Mouse (Mus musculus) adrenal gland, postnatal 14 days (tissue): Measurements from ENCODE around the gene Ola1. TPM values are rescaled to one million over a fixed set of nuclear protein-coding genes. Genes with fewer than 3 reads are reported as not detected.

Source experiments
- DNase-seq: peaks from one replicate; pipeline ENCODE4 v3.0.0; 2021; ENCODE audit warnings: mixed read lengths
- total RNA-seq: library from RNA; stranded (reverse); gene quantifications from 2 replicates; pipeline ENCODE4 v1.2.3, GENCODE M21; 2021

Gene Ola1
- total RNA-seq, 1 experiment from 2014 or later, result 47.3 TPM

GRCm38 (mm10) chr2:73150526-73150925 lies 68.2 kb downstream of the Ola1 start:
- no peak for DNase-seq

GRCm38 (mm10) chr2:73146111-73146510 lies 72.6 kb downstream of the Ola1 start:
- no peak for DNase-seq

GRCm38 (mm10) chr2:73143732-73144131 lies 75.0 kb downstream of the Ola1 start:
- DNase-seq, result no peak

- no peak for DNase-seq
Observed at GRCm38 (mm10) chr2:73142832-73143470, 75.8 kb downstream of the Ola1 start.

- DNase-seq, result no peak
Observed at GRCm38 (mm10) chr2:73132897-73133296, 85.8 kb downstream of the Ola1 start.

GRCm38 (mm10) chr2:73127686-73128085 lies 91.0 kb downstream of the Ola1 start:
- no peak for DNase-seq

GRCm38 (mm10) chr2:73118781-73119180 lies 99.9 kb downstream of the Ola1 start:
- DNase-seq, result no peak

GRCm38 (mm10) chr2:73107089-73107488 lies 111.6 kb downstream of the Ola1 start:
- no peak for DNase-seq

- DNase-seq, result no peak
Observed at GRCm38 (mm10) chr2:73096491-73096890, 122.2 kb downstream of the Ola1 start.

- no peak for DNase-seq
Observed at GRCm38 (mm10) chr2:73095300-73095699, 123.4 kb downstream of the Ola1 start.

GRCm38 (mm10) chr2:73093032-73093431 lies 125.7 kb downstream of the Ola1 start:
- no peak for DNase-seq

- DNase-seq, result no peak
Observed at GRCm38 (mm10) chr2:73091302-73091701, 127.4 kb downstream of the Ola1 start.

GRCm38 (mm10) chr2:73087641-73088040 lies 131.1 kb downstream of the Ola1 start:
- no peak for DNase-seq

GRCm38 (mm10) chr2:73085669-73086304 lies 132.9 kb downstream of the Ola1 start:
- no peak for DNase-seq

- DNase-seq, result no peak
Observed at GRCm38 (mm10) chr2:73082476-73082875, 136.2 kb downstream of the Ola1 start.

GRCm38 (mm10) chr2:73081861-73082260 lies 136.9 kb downstream of the Ola1 start:
- no peak for DNase-seq

- DNase-seq, result peak; percentile 20
Observed at GRCm38 (mm10) chr2:73080084-73080483, 138.6 kb downstream of the Ola1 start.

GRCm38 (mm10) chr2:73079311-73079710 lies 139.4 kb downstream of the Ola1 start:
- no peak for DNase-seq

- no peak for DNase-seq
Observed at GRCm38 (mm10) chr2:73073811-73074472, 144.8 kb downstream of the Ola1 start.

GRCm38 (mm10) chr2:73071201-73071600 lies 147.5 kb downstream of the Ola1 start:
- peak; percentile 47 for DNase-seq

GRCm38 (mm10) chr2:73070449-73071076 lies 148.2 kb downstream of the Ola1 start:
- DNase-seq, result no peak

- DNase-seq, result no peak
Observed at GRCm38 (mm10) chr2:73069223-73069825, 149.4 kb downstream of the Ola1 start.
